Mouse (Mus musculus): ENCODE results near the gene Arhgap8. TPM values are rescaled to one million over a fixed set of nuclear protein-coding genes. Genes with fewer than 3 reads are reported as not detected.
"Not testable (repeated sequence)": the region's sequence is repeated elsewhere in the genome, so short reads cannot be mapped to it uniquely, and the experiment has no call there.

Gene Arhgap8
- polyA plus RNA-seq, 1 experiment, result 0.81 TPM

- peak; percentile 39 for DNase-seq (ENCODE audit: low read depth)
Measured at GRCm38 (mm10) chr15:84700147-84700794, 19.6 kb upstream of the Arhgap8 start.

GRCm38 (mm10) chr15:84701947-84702346, 17.9 kb upstream of the Arhgap8 start:
- TF ChIP-seq POLR2A (IDR thresholded peaks at IDR 0.05; ENCODE audit: borderline replicate concordance, extremely low read depth, insufficient read depth, insufficient read length, poor library complexity, severe bottlenecking) (no peak), CTCF (IDR thresholded peaks at IDR 0.05; ENCODE audit: borderline replicate concordance, extremely low read depth, insufficient read depth, insufficient read length) (peak; percentile 63; the same call in 1 of the 2 replicates)
- DNase-seq (ENCODE audit: low read depth), result peak; percentile 64

More at GRCm38 (mm10) chr15:84700147-84700794, 19.6 kb upstream of the Arhgap8 start:
- TF ChIP-seq POLR2A (IDR thresholded peaks at IDR 0.05; ENCODE audit: borderline replicate concordance, extremely low read depth, insufficient read depth, insufficient read length, poor library complexity, severe bottlenecking) (no peak), CTCF (IDR thresholded peaks at IDR 0.05; ENCODE audit: borderline replicate concordance, extremely low read depth, insufficient read depth, insufficient read length) (peak; percentile 80)

- TF ChIP-seq POLR2A (IDR thresholded peaks at IDR 0.05; ENCODE audit: borderline replicate concordance, extremely low read depth, insufficient read depth, insufficient read length, poor library complexity, severe bottlenecking) (no peak), CTCF (IDR thresholded peaks at IDR 0.05; ENCODE audit: borderline replicate concordance, extremely low read depth, insufficient read depth, insufficient read length) (no peak)
- DNase-seq (ENCODE audit: low read depth), result no peak
Measured at GRCm38 (mm10) chr15:84702391-84703345, 17.2 kb upstream of the Arhgap8 start.

- DNase-seq (ENCODE audit: low read depth), result no peak
- no peak for TF ChIP-seq POLR2A (IDR thresholded peaks at IDR 0.05; ENCODE audit: borderline replicate concordance, extremely low read depth, insufficient read depth, insufficient read length, poor library complexity, severe bottlenecking)
- no peak for TF ChIP-seq CTCF (IDR thresholded peaks at IDR 0.05; ENCODE audit: borderline replicate concordance, extremely low read depth, insufficient read depth, insufficient read length)
Measured at GRCm38 (mm10) chr15:84703992-84704391, 15.9 kb upstream of the Arhgap8 start.

- DNase-seq (ENCODE audit: low read depth), result no peak
- TF ChIP-seq CTCF (IDR thresholded peaks at IDR 0.05; ENCODE audit: borderline replicate concordance, extremely low read depth, insufficient read depth, insufficient read length) (no peak), POLR2A (IDR thresholded peaks at IDR 0.05; ENCODE audit: borderline replicate concordance, extremely low read depth, insufficient read depth, insufficient read length, poor library complexity, severe bottlenecking) (no peak)
Measured at GRCm38 (mm10) chr15:84705351-84705901, 14.4 kb upstream of the Arhgap8 start.

GRCm38 (mm10) chr15:84706983-84707619, 12.8 kb upstream of the Arhgap8 start:
- TF ChIP-seq POLR2A (IDR thresholded peaks at IDR 0.05; ENCODE audit: borderline replicate concordance, extremely low read depth, insufficient read depth, insufficient read length, poor library complexity, severe bottlenecking) (no peak), CTCF (IDR thresholded peaks at IDR 0.05; ENCODE audit: borderline replicate concordance, extremely low read depth, insufficient read depth, insufficient read length) (no peak)
- DNase-seq (ENCODE audit: low read depth), result no peak

- TF ChIP-seq POLR2A (IDR thresholded peaks at IDR 0.05; ENCODE audit: borderline replicate concordance, extremely low read depth, insufficient read depth, insufficient read length, poor library complexity, severe bottlenecking) (no peak), CTCF (IDR thresholded peaks at IDR 0.05; ENCODE audit: borderline replicate concordance, extremely low read depth, insufficient read depth, insufficient read length) (no peak)
- peak; percentile 19 for DNase-seq (ENCODE audit: low read depth)
Measured at GRCm38 (mm10) chr15:84712566-84713405, 7.1 kb upstream of the Arhgap8 start.

- DNase-seq (ENCODE audit: low read depth), result peak; percentile 86
- peak; percentile 45; the same call in 1 of the 2 replicates for TF ChIP-seq CTCF (IDR thresholded peaks at IDR 0.05; ENCODE audit: borderline replicate concordance, extremely low read depth, insufficient read depth, insufficient read length)
- TF ChIP-seq POLR2A (IDR thresholded peaks at IDR 0.05; ENCODE audit: borderline replicate concordance, extremely low read depth, insufficient read depth, insufficient read length, poor library complexity, severe bottlenecking), result no peak
Measured at GRCm38 (mm10) chr15:84714730-84715129, 5.1 kb upstream of the Arhgap8 start.

GRCm38 (mm10) chr15:84715132-84715531, 4.7 kb upstream of the Arhgap8 start:
- no peak for DNase-seq (ENCODE audit: low read depth)
- no peak for TF ChIP-seq POLR2A (IDR thresholded peaks at IDR 0.05; ENCODE audit: borderline replicate concordance, extremely low read depth, insufficient read depth, insufficient read length, poor library complexity, severe bottlenecking)
- TF ChIP-seq CTCF (IDR thresholded peaks at IDR 0.05; ENCODE audit: borderline replicate concordance, extremely low read depth, insufficient read depth, insufficient read length), result no peak

- not testable (repeated sequence) for DNase-seq (ENCODE audit: low read depth)
Measured at GRCm38 (mm10) chr15:84717570-84718270, 2.1 kb upstream of the Arhgap8 start.
